Mouse (Mus musculus) CH12.LX (cell line): ENCODE results near the gene Tmem44. TPM values are rescaled to one million over a fixed set of nuclear protein-coding genes. Genes with fewer than 3 reads are reported as not detected.

Experiments used
- DNase-seq: peaks from one replicate; pipeline ENCODE4 v3.0.0-alpha.2; 2013; ENCODE audit errors: extremely low read depth
- H3K27ac ChIP-seq: 2 replicates; pipeline ENCODE4 v1.5.1; 2012; ENCODE audit warnings: low read depth, mild to moderate bottlenecking, control low read depth, moderate library complexity; ENCODE audit not compliant: insufficient read depth
- H3K27me3 ChIP-seq: replicated peaks from 2 replicates; pipeline ENCODE3; 2012; ENCODE audit warnings: inconsistent platforms
- H3K36me3 ChIP-seq, 2 experiments: replicated peaks in 1 of 2; 2 replicates each; pipeline versions ENCODE3 to v1.6.1; 2012; ENCODE audit warnings: inconsistent platforms in 1 of 2, low read length in 1 of 2, mild to moderate bottlenecking in 1 of 2, mixed read lengths in 1 of 2, moderate library complexity in 1 of 2; ENCODE audit not compliant: control insufficient read depth in 1 of 2, insufficient read depth in 1 of 2
- H3K4me1 ChIP-seq, 2 experiments: 2 replicates each; pipeline ENCODE4 v1.6.1; 2012; ENCODE audit warnings: inconsistent platforms in 1 of 2, moderate library complexity in 1 of 2; ENCODE audit not compliant: insufficient read depth in 2 of 2, control insufficient read depth in 1 of 2
- H3K4me2 ChIP-seq: 2 replicates; pipeline ENCODE4 v1.6.1; 2012; ENCODE audit warnings: low read depth, mild to moderate bottlenecking, control low read depth; ENCODE audit not compliant: poor library complexity, insufficient read depth, severe bottlenecking
- H3K4me3 ChIP-seq, 3 experiments: fragments of 150-350 bp in 1 of 3; sonication (generic) in 1 of 3; replicated peaks in 1 of 3; 2 replicates each; pipeline versions ENCODE3 to v1.5.1; 2011 to 2012; ENCODE audit warnings: low read depth in 2 of 3, low read length in 2 of 3, mild to moderate bottlenecking in 2 of 3, moderate library complexity in 2 of 3, control low read depth in 1 of 3, improper control_type of control experiment in 1 of 3, inconsistent platforms in 1 of 3, mixed read lengths in 1 of 3; ENCODE audit not compliant: poor library complexity in 1 of 3
- H3K79me2 ChIP-seq: replicated peaks from 2 replicates; pipeline ENCODE4 v1.6.1; 2012; ENCODE audit warnings: mild to moderate bottlenecking, moderate library complexity; ENCODE audit not compliant: control insufficient read depth, poor library complexity, insufficient read depth, severe bottlenecking; ENCODE audit errors: extremely low read depth
- H3K9ac ChIP-seq: 2 replicates; pipeline ENCODE4 v1.6.1; 2012; ENCODE audit warnings: low read depth, mild to moderate bottlenecking, control low read depth, moderate library complexity; ENCODE audit not compliant: insufficient read depth
- H3K9me3 ChIP-seq: replicated peaks from 2 replicates; pipeline ENCODE3; 2012; ENCODE audit warnings: low read length, inconsistent platforms, mixed read lengths
- BHLHE40 ChIP-seq: IDR thresholded peaks from 2 replicates; pipeline ENCODE4 v1.6.1; 2011; ENCODE audit warnings: mild to moderate bottlenecking, low read depth, low read length, improper control_type of control experiment
- CHD1 ChIP-seq: IDR thresholded peaks from 2 replicates; pipeline ENCODE4 v1.6.1; 2012; ENCODE audit warnings: low read depth, low read length, improper control_type of control experiment, inconsistent platforms
- CHD2 ChIP-seq: IDR thresholded peaks from 2 replicates; pipeline ENCODE4 v1.6.1; 2011; ENCODE audit warnings: low read length, improper control_type of control experiment
- CTCF ChIP-seq, 2 experiments: IDR thresholded peaks in 1 of 2; conservative IDR thresholded peaks in 1 of 2; 2 replicates each; pipeline ENCODE4 v1.5.1; 2011 to 2012; ENCODE audit warnings: low read depth in 2 of 2, low read length in 2 of 2, improper control_type of control experiment in 1 of 2, inconsistent platforms in 1 of 2, mild to moderate bottlenecking in 1 of 2, moderate library complexity in 1 of 2
- E2F4 ChIP-seq: IDR thresholded peaks from 2 replicates; pipeline ENCODE4 v1.6.1; 2011; ENCODE audit warnings: low read depth, low read length, improper control_type of control experiment; ENCODE audit not compliant: insufficient replicate concordance
- ELF1 ChIP-seq: IDR thresholded peaks from 2 replicates; pipeline ENCODE4 v1.6.1; 2014; ENCODE audit warnings: low read depth, mild to moderate bottlenecking, inconsistent platforms, low read length, improper control_type of control experiment
- EP300 ChIP-seq: IDR thresholded peaks from 2 replicates; pipeline ENCODE4 v1.6.1; 2011; ENCODE audit warnings: low read length, improper control_type of control experiment
- ETS1 ChIP-seq: conservative IDR thresholded peaks from 2 replicates; pipeline ENCODE4 v1.6.1; 2012; ENCODE audit warnings: low read depth, mild to moderate bottlenecking, inconsistent platforms, low read length, improper control_type of control experiment, moderate library complexity
- GABPA ChIP-seq: IDR thresholded peaks from 2 replicates; pipeline ENCODE4 v1.6.1; 2012; ENCODE audit warnings: low read depth, low read length, improper control_type of control experiment, inconsistent platforms; ENCODE audit not compliant: insufficient replicate concordance
- HCFC1 ChIP-seq: IDR thresholded peaks from 2 replicates; pipeline ENCODE4 v1.6.1; 2012; ENCODE audit warnings: low read depth, mild to moderate bottlenecking, inconsistent platforms, low read length, improper control_type of control experiment
- IRF4 ChIP-seq: IDR thresholded peaks from 2 replicates; pipeline ENCODE4 v1.6.1; 2014; ENCODE audit warnings: low read depth, mild to moderate bottlenecking, inconsistent platforms, low read length, improper control_type of control experiment
- JUN ChIP-seq: IDR thresholded peaks from 2 replicates; pipeline ENCODE4 v1.6.1; 2011; ENCODE audit warnings: low read depth, mild to moderate bottlenecking, low read length, improper control_type of control experiment, moderate library complexity; ENCODE audit not compliant: insufficient read depth
- JUND ChIP-seq: conservative IDR thresholded peaks from 2 replicates; pipeline ENCODE4 v1.6.1; 2011; ENCODE audit warnings: low read depth, low read length, improper control_type of control experiment
- KAT2A ChIP-seq: IDR thresholded peaks from 2 replicates; pipeline ENCODE4 v1.6.1; 2012; ENCODE audit warnings: low read length, improper control_type of control experiment, inconsistent platforms; ENCODE audit not compliant: insufficient replicate concordance
- MAFK ChIP-seq: IDR thresholded peaks from 2 replicates; pipeline ENCODE4 v1.6.1; 2011; ENCODE audit warnings: low read length, improper control_type of control experiment; ENCODE audit not compliant: insufficient replicate concordance
- MAX ChIP-seq: IDR thresholded peaks from 2 replicates; pipeline ENCODE4 v1.6.1; 2011; ENCODE audit warnings: low read length, improper control_type of control experiment
- MAZ ChIP-seq: IDR thresholded peaks from 2 replicates; pipeline ENCODE4 v1.6.1; 2012; ENCODE audit warnings: low read depth, mild to moderate bottlenecking, inconsistent platforms, low read length, improper control_type of control experiment, moderate library complexity
- MXI1 ChIP-seq: IDR thresholded peaks from 2 replicates; pipeline ENCODE4 v1.6.1; 2011; ENCODE audit warnings: mild to moderate bottlenecking, low read depth, low read length, improper control_type of control experiment
- MYC ChIP-seq: IDR thresholded peaks from 2 replicates; pipeline ENCODE4 v1.6.1; 2011; ENCODE audit warnings: low read depth, mild to moderate bottlenecking, improper control_type of control experiment, low read length
- NELFE ChIP-seq: IDR thresholded peaks from 2 replicates; pipeline ENCODE4 v1.6.1; 2011; ENCODE audit warnings: low read depth, low read length, improper control_type of control experiment
- PAX5 ChIP-seq: IDR thresholded peaks from 2 replicates; pipeline ENCODE4 v1.6.1; 2012; ENCODE audit warnings: low read length, inconsistent platforms, mixed read lengths
- SIN3A ChIP-seq: IDR thresholded peaks from 2 replicates; pipeline ENCODE4 v1.6.1; 2012; ENCODE audit warnings: low read length, improper control_type of control experiment, inconsistent platforms
- SMC3 ChIP-seq: IDR thresholded peaks from 2 replicates; pipeline ENCODE4 v1.6.1; 2011; ENCODE audit warnings: low read depth, low read length, improper control_type of control experiment
- TCF12 ChIP-seq: IDR thresholded peaks from 2 replicates; pipeline ENCODE4 v1.6.1; 2014; ENCODE audit warnings: low read depth, mild to moderate bottlenecking, inconsistent platforms, low read length, improper control_type of control experiment
- USF1 ChIP-seq: IDR thresholded peaks from 2 replicates; pipeline ENCODE4 v1.6.1; 2014; ENCODE audit warnings: low read depth, mild to moderate bottlenecking, inconsistent platforms, low read length, improper control_type of control experiment
- ZC3H11A ChIP-seq: IDR thresholded peaks from 2 replicates; pipeline ENCODE4 v1.6.1; 2012; ENCODE audit warnings: low read depth, mild to moderate bottlenecking, inconsistent platforms, low read length, improper control_type of control experiment
- ZKSCAN1 ChIP-seq: IDR thresholded peaks from 2 replicates; pipeline ENCODE4 v1.6.1; 2012; ENCODE audit warnings: low read depth, inconsistent platforms, low read length, improper control_type of control experiment, borderline replicate concordance
- ZMIZ1 ChIP-seq: IDR thresholded peaks from 2 replicates; pipeline ENCODE4 v1.6.1; 2012; ENCODE audit warnings: low read depth, mild to moderate bottlenecking, inconsistent platforms, low read length, improper control_type of control experiment
- dilution Hi-C: fragments of 300-500 bp; cut with MboI; formaldehyde crosslinking; loops from 2 replicates; pipeline ENCODE4 v1.14.3; 2020; ENCODE audit warnings: low sequenced_read_pairs; ENCODE audit not compliant: extremely low pct_unique_long_range_greater_than_20kb, extremely low pct_ligation_motif_present
- in situ Hi-C: fragments of 300-500 bp; cut with MboI; formaldehyde crosslinking; loops from 3 replicates; pipeline ENCODE4 v1.14.3; 2019; ENCODE audit warnings: low sequenced_read_pairs, low pct_ligation_motif_present, low pct_unique_long_range_greater_than_20kb, mixed read lengths
- polyA plus RNA-seq: library from polyadenylated mRNA; unstranded; fragments of >175 nt; gene quantifications from 2 replicates; pipeline ENCODE4 v1.2.1, GENCODE M21; 2012; ENCODE audit warnings: low read depth; ENCODE audit not compliant: insufficient read length
- total RNA-seq, 2 experiments: library from RNA; depleted of rRNA; stranded (reverse); fragments of 300-350 nt in 1 of 2; fragments of >200 nt in 1 of 2; gene quantifications; 2 replicates each; pipeline ENCODE4 v1.2.3; 2012 to 2014

Tmem44 gene
- total RNA-seq (2012; rRNA removed) (0.38 and 0.51 TPM in 2 replicates), total RNA-seq (2014; rRNA removed) (0.07 and 0.16 TPM in 2 replicates), polyA plus RNA-seq (0.70 and 0.78 TPM in 2 replicates)

DNA sequence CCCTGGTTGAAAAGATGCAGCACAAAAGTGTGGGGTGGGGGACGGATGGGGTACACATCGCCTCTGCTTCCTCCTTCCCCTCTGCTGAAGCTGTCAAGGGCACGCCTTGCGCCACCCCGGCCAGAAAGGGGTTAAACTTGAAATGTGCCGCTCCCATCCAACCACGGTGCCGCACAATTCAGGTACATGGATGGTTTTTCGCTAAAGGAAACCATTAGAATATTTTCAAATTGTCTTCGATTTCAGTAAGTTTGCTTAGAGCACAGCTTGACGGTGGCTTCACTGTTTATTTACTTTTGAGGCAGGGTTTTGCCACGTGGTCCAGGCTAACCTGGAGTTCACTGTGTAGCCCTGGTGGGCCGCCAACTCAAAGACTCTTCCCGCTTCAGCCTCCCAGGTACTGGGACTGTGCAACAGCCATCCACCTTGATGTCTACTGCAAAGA is at the start of gene Tmem44:
Gene Tmem44, minus strand, starts transcription at position 95 of the 445 bp plus-strand sequence.
- Histone ChIP-seq H3K27me3 (peaks cover 54% of the 10 kb centered on the region), H3K4me1 (peaks cover 3 to 8% of the 10 kb centered on the region in 2 experiments)
- dilution Hi-C loops = no loop called here

DNA sequence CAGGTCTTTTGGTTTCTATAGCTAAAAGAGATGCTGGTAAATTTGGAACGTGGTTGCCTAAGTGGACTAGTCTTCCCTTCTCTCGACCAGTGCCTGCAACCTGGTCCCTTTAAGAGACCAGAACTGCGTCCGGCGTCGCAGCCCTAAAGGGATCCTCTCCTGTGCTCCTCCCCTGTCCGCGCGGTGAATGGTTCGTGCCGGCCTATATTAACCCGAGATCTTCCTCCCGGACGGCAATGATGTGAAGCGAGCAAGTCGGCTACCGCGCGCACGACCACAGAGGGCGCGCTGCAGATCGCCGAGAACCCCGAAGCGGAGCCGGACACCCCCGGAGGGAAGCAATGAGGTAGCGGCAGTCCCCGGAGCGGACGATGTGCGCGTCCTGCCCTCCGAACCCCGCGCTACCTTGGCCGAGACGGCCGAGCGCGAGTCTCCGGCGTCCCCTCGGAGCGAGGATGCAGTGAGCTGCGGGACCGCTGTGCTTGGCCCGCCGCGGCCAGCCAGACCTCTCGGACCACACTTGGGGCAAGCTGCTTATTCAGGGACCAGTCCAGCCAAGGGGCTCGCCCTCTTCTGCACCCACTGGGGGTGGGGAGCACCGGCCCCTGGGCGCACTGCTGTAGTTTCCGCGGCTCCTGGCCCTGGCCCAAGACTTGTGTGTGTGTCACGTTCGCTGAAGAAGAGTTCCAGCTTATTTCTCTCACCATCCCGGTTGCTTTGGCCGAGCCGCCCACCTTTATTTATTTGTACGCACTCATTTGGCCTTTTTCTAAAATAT is 49.0 kb upstream of the Tmem44 start, which contains the start of gene Fam43a:
Gene Fam43a, plus strand, starts transcription at position 233 of the 778 bp plus-strand sequence.
- in situ Hi-C loops = loop anchor here (5.0 to 10.0 kb wide), 6 partner anchors 38 to 755 kb away; no protein-coding TSS in a partner anchor
- peak; percentile 98 for DNase-seq
- peak within 1 kb of the TSS; percentile 83 for H3K9ac ChIP-seq
- H3K79me2 ChIP-seq = peaks cover 40% of the 10 kb centered on the region
- dilution Hi-C loops = no loop called here
- peak within 1 kb of the TSS; percentile 70 to 96 (median 74) for H3K4me3 ChIP-seq
- H3K27ac ChIP-seq = peak within 1 kb of the TSS; percentile 91
- H3K27me3 ChIP-seq = no peaks in the 10 kb centered on the region
- peaks cover 14 to 32% of the 10 kb centered on the region in 2 experiments for H3K36me3 ChIP-seq
- H3K4me2 ChIP-seq = peak within 1 kb of the TSS; percentile 77
- peaks cover 16 to 44% of the 10 kb centered on the region in 2 experiments for H3K4me1 ChIP-seq
- no peaks in the 10 kb centered on the region for H3K9me3 ChIP-seq
- 0 out of 2 replicates have a peak, but pooled peaks have one; percentile 53 for TF ChIP-seq ETS1
- peak; percentile 100 for TF ChIP-seq ZMIZ1
- peak; percentile 76; the same call in 1 of the 2 replicates for TF ChIP-seq MAX
- peak; percentile 73 for TF ChIP-seq SMC3
- peak; percentile 74 for TF ChIP-seq ELF1
- no peak for TF ChIP-seq GABPA
- TF ChIP-seq IRF4 = peak; percentile 75
- TF ChIP-seq MAFK = 0 out of 2 replicates have a peak, but pooled peaks have one; percentile 14
- TF ChIP-seq CHD2 = no peak; the same call in 1 of the 2 replicates
- peak; percentile 91 for TF ChIP-seq SIN3A
- no peak for TF ChIP-seq MAZ
- TF ChIP-seq ZKSCAN1 = no peak
- 0 out of 2 replicates have a peak, but pooled peaks have one; percentile 3 for TF ChIP-seq E2F4
- TF ChIP-seq MXI1 = peak; percentile 52
- peak in 1 of 2 experiments; percentile 66; a peak in 2 of 4 replicates for TF ChIP-seq CTCF (conservative IDR thresholded peaks at IDR 0.05 in 1 of 2, IDR thresholded peaks at IDR 0.05 in 1 of 2; ENCODE audit: low read depth in 2 of 2, low read length in 2 of 2)
- TF ChIP-seq MYC = peak; percentile 78; the same call in 1 of the 2 replicates
- TF ChIP-seq NELFE = peak; percentile 100
- TF ChIP-seq TCF12 = peak; percentile 99
- TF ChIP-seq HCFC1 = peak; percentile 70
- no peak for TF ChIP-seq JUND
- no peak for TF ChIP-seq JUN
- no peak for TF ChIP-seq USF1
- TF ChIP-seq CHD1 = peak; percentile 94; the same call in 1 of the 2 replicates
- TF ChIP-seq EP300 = no peak; the same call in 1 of the 2 replicates
- no peak for TF ChIP-seq ZC3H11A
- TF ChIP-seq KAT2A = peak; percentile 67; the same call in 1 of the 2 replicates
- peak; percentile 60 for TF ChIP-seq BHLHE40
- TF ChIP-seq PAX5 = no peak

More for the DNA sequence above, at the start of gene Tmem44:
- peaks cover 0 to 2% of the 10 kb centered on the region in 2 experiments for H3K36me3 ChIP-seq
- H3K4me3 ChIP-seq = peak within 1 kb of the TSS; percentile 49 to 58 (median 49)
- peak within 1 kb of the TSS; percentile 80 for H3K4me2 ChIP-seq
- TF ChIP-seq PAX5 = no peak
- TF ChIP-seq EP300 = no peak
- TF ChIP-seq BHLHE40 = 0 out of 2 replicates have a peak, but pooled peaks have one; percentile 25
- TF ChIP-seq, all 38 proteins: peak for 1
- no peak for DNase-seq
- H3K9ac ChIP-seq = peak within 1 kb of the TSS; percentile 27
- in situ Hi-C loops = no loop called here
- peaks cover 20% of the 10 kb centered on the region for H3K9me3 ChIP-seq
- H3K27ac ChIP-seq = no peak within 1 kb of the TSS
- no peaks in the 10 kb centered on the region for H3K79me2 ChIP-seq
